Mouse (Mus musculus) brain, embryonic 14.5 days (tissue): ENCODE data around the gene Dync1li2.

Experiments used
- CTCF ChIP-seq: fragments of 200-500 bp; IDR thresholded peaks from 2 replicates; pipeline ENCODE4 v1.5.1; 2012; ENCODE audit warnings: inconsistent platforms, mild to moderate bottlenecking, moderate library complexity, borderline replicate concordance; ENCODE audit not compliant: insufficient read depth, insufficient read length; ENCODE audit errors: extremely low read depth
- POLR2A ChIP-seq: fragments of 200-500 bp; IDR thresholded peaks from 2 replicates; pipeline ENCODE4 v1.6.1; 2012; ENCODE audit warnings: mild to moderate bottlenecking, inconsistent platforms, borderline replicate concordance; ENCODE audit not compliant: poor library complexity, insufficient read depth, insufficient read length, severe bottlenecking; ENCODE audit errors: extremely low read depth

DNA sequence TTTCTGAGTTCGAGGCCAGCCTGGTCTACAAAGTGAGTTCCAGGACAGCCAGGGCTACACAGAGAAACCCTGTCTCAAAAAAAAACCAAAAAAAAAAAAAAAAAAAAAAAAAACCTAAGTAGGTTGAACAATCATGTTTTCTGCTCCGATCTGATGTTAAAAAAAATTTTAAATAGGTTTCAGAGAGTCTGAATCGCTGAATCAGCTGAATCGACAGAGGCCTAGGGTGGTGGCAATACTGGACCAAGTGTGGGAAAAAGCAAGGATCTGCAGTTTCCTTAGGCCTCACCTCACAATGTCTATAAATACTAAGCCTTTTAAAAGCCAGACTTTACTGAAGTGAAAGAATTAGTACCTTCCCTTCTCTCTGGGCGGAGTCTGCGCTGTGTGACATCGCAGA, 49.7 kb downstream of the Dync1li2 start:
- TF ChIP-seq CTCF (no peak), POLR2A (no peak)
